Mouse (Mus musculus): Measurements from ENCODE around the gene Gm4070.
"Not testable (repeated sequence)": the region's sequence is repeated elsewhere in the genome, so short reads cannot be mapped to it uniquely, and the experiment has no call there.

- TF ChIP-seq USF1 (IDR thresholded peaks at IDR 0.05; ENCODE audit: low read depth); POLR2A (IDR thresholded peaks at IDR 0.05; ENCODE audit: insufficient read length, low read depth); MAX (IDR thresholded peaks at IDR 0.05; ENCODE audit: low read depth): not testable (repeated sequence)
These were observed 97.8 kb downstream of the Gm4070 start for GRCm38 (mm10) chr7:105855718-105856560.
